21 mouse cellular contexts compared by ENCODE assay signal in the genomic region with DNA sequence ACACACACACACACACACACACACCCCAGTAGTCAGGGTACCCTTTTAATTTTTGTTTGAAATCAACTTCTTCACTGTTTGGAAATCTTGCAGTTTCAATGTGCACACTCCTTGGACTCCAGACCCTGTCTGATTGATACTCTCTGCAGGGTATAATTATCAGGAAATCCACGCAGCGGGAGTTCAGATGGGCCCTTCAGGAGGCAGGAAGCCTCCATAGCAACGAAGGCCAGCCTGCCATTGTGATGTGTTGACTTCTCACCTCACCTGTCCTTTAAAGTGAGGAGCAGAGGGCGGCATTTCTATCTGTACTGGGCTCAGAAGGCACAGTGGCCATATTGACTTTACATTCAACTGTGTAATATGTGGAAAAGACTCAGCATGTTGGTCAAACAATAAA. TPM values are rescaled to one million over a fixed set of nuclear protein-coding genes. Genes with fewer than 3 reads are reported as not detected.
"Had no signal": no experiment of that assay in that cellular context is flagged by ENCODE, and none has a peak within 500 bp of the region (broad histone marks: within the 10 kb centered on the region; RNA-seq: fewer than 3 reads in every experiment).

No protein-coding gene starts in this region.

- H3K4me3 ChIP-seq: neural tube, embryonic 12.5 days; neural tube, embryonic 13.5 days; neural tube, embryonic 15.5 days; stomach, embryonic 15.5 days had no signal

- H3K27ac ChIP-seq: neural tube, embryonic 12.5 days; neural tube, embryonic 13.5 days; neural tube, embryonic 15.5 days; stomach, embryonic 15.5 days; stomach, postnatal 0 days had no signal

- DNase-seq: retina, postnatal 1 day; right cerebral cortex, adult 18-20 months; right cerebral cortex, postnatal 14 days; right cerebral cortex, postnatal 25 days; right cerebral cortex, postnatal 4 days; spleen, adult 18-20 months; thymus, adult 18-20 months; thymus, adult 2 months; thymus, postnatal 14 days; thymus, postnatal 25 days; thymus, postnatal 36 days; thymus, postnatal 4 days had no signal

- H3K4me2 ChIP-seq: neural tube, embryonic 12.5 days; neural tube, embryonic 13.5 days; neural tube, embryonic 15.5 days; stomach, embryonic 15.5 days had no signal

- H3K9me3 ChIP-seq: neural tube, embryonic 12.5 days; neural tube, embryonic 13.5 days; neural tube, embryonic 15.5 days; stomach, embryonic 15.5 days had no signal

- H3K27me3 ChIP-seq: neural tube, embryonic 12.5 days; neural tube, embryonic 13.5 days; neural tube, embryonic 15.5 days; stomach, embryonic 15.5 days had no signal

- H3K9ac ChIP-seq: neural tube, embryonic 12.5 days; neural tube, embryonic 13.5 days; neural tube, embryonic 15.5 days; stomach, embryonic 15.5 days had no signal

RNA-seq across cellular contexts. Expression of gene Gm20425, which starts 45.3 kb away (rescaled TPM):
- total RNA-seq: neutrophil, adult 5-6 weeks had no signal
- polyA plus RNA-seq: spleen, adult 2 months; stomach, embryonic 14.5 days; thymus, adult 2 months; urinary bladder, adult 2 months had no signal
